Mouse (Mus musculus): ENCODE data around the gene Gm20929.
"Not testable (repeated sequence)": the region's sequence is repeated elsewhere in the genome, so short reads cannot be mapped to it uniquely, and the experiment has no call there.

Gm20929 gene

GRCm38 (mm10) chrY:53843649-53844048 is at the start of gene Gm20929:
Gm20929 (plus strand) TSS chrY:53843949.
- not testable (repeated sequence) for DNase-seq (ENCODE audit: low spot score)

Data from adipocyte (in vitro differentiated cells).